Mouse (Mus musculus) kidney, embryonic 14.5 days (tissue): ENCODE measurements around the gene Ift20. TPM values are rescaled to one million over a fixed set of nuclear protein-coding genes. Genes with fewer than 3 reads are reported as not detected.
"Not testable (repeated sequence)": the region's sequence is repeated elsewhere in the genome, so short reads cannot be mapped to it uniquely, and the experiment has no call there.

ENCODE experiments used
- ATAC-seq: fragments of 200-750 bp; cut with Nextera tagmentation; 2 replicates; pipeline ENCODE4 v1.8.0; 2017; ENCODE audit warnings: moderate number of reproducible peaks, mild to moderate bottlenecking, moderate TSS enrichment, moderate library complexity; ENCODE audit not compliant: low FRiP score, low TSS enrichment
- H3K27ac ChIP-seq: fragments of 300-500 bp; sonication (generic); 2 replicates; pipeline ENCODE4 v1.5.1; 2014; ENCODE audit warnings: low read depth, mild to moderate bottlenecking, low read length, moderate library complexity, mixed read lengths
- H3K27me3 ChIP-seq: fragments of 300-500 bp; sonication (generic); 2 replicates; pipeline ENCODE4 v1.6.1; 2014; ENCODE audit warnings: mild to moderate bottlenecking, low read length; ENCODE audit not compliant: control insufficient read depth, insufficient read depth
- H3K36me3 ChIP-seq: fragments of 300-500 bp; sonication (generic); 2 replicates; pipeline ENCODE4 v1.6.1; 2014; ENCODE audit warnings: low read length, mixed read lengths; ENCODE audit not compliant: control insufficient read depth, insufficient read depth
- H3K4me1 ChIP-seq: fragments of 300-500 bp; sonication (generic); 2 replicates; pipeline ENCODE4 v1.6.1; 2014; ENCODE audit warnings: low read length, mixed read lengths; ENCODE audit not compliant: control insufficient read depth, insufficient read depth
- H3K4me2 ChIP-seq: fragments of 300-500 bp; sonication (generic); replicated peaks from 2 replicates; pipeline ENCODE4 v1.6.1; 2014; ENCODE audit warnings: low read depth, mild to moderate bottlenecking, low read length
- H3K4me3 ChIP-seq: fragments of 300-500 bp; sonication (generic); 2 replicates; pipeline ENCODE4 v1.5.1; 2014; ENCODE audit warnings: mild to moderate bottlenecking, low read length
- H3K9ac ChIP-seq: fragments of 300-500 bp; sonication (generic); 2 replicates; pipeline ENCODE4 v1.6.1; 2014; ENCODE audit warnings: low read depth, mild to moderate bottlenecking, low read length, moderate library complexity
- H3K9me3 ChIP-seq: fragments of 300-500 bp; sonication (generic); 2 replicates; pipeline ENCODE4 v1.6.1; 2016; ENCODE audit warnings: low read length; ENCODE audit not compliant: control insufficient read depth
- WGBS: fragments of 180-500 bp; shearing (Covaris S2); extraction: QIAGEN DNeasy Blood & Tissue Kit; methylation state at CpG from one replicate; pipeline ENCODE4 v1.1.7; 2014; 5-methylcytosine and 5-hydroxymethylcytosine counted together
- polyA plus RNA-seq: library from polyadenylated mRNA; unstranded; fragments of >200 nt; fragmentation: Nextera tagmentation; extraction: Ambion mirVana; gene quantifications from 2 replicates; pipeline ENCODE4 v1.2.1, GENCODE M21; 2014

Ift20 gene
- polyA plus RNA-seq, 1 experiment from 2014 or later: 126 TPM

- no peak overlapping the region for H3K4me3 ChIP-seq
- H3K4me1 ChIP-seq: no peaks in the 10 kb centered on the region
- H3K27ac ChIP-seq: no peak overlapping the region
- peaks cover 85% of the 10 kb centered on the region for H3K36me3 ChIP-seq
- H3K27me3 ChIP-seq: no peaks in the 10 kb centered on the region
- no peak overlapping the region for H3K9ac ChIP-seq
- H3K9me3 ChIP-seq: no peaks in the 10 kb centered on the region
- no peak overlapping the region for H3K4me2 ChIP-seq
- WGBS: 92% methylated on average over 10 of the region's 10 CpGs
- no peak for ATAC-seq
Measured at GRCm38 (mm10) chr11:78518931-78519330, 17.2 kb upstream of the Ift20 start.

- no peak overlapping the region for H3K27ac ChIP-seq
- H3K4me2 ChIP-seq: no peak overlapping the region
- H3K4me3 ChIP-seq: no peak overlapping the region
- H3K9ac ChIP-seq: no peak overlapping the region
- 88% methylated on average over 3 of the region's 3 CpGs for WGBS
- H3K4me1 ChIP-seq: no peaks in the 10 kb centered on the region
- ATAC-seq: no peak
- H3K27me3 ChIP-seq: no peaks in the 10 kb centered on the region
- H3K36me3 ChIP-seq: peaks cover 90% of the 10 kb centered on the region
- H3K9me3 ChIP-seq: no peaks in the 10 kb centered on the region
Measured at GRCm38 (mm10) chr11:78521880-78522279, 14.3 kb upstream of the Ift20 start.

DNA sequence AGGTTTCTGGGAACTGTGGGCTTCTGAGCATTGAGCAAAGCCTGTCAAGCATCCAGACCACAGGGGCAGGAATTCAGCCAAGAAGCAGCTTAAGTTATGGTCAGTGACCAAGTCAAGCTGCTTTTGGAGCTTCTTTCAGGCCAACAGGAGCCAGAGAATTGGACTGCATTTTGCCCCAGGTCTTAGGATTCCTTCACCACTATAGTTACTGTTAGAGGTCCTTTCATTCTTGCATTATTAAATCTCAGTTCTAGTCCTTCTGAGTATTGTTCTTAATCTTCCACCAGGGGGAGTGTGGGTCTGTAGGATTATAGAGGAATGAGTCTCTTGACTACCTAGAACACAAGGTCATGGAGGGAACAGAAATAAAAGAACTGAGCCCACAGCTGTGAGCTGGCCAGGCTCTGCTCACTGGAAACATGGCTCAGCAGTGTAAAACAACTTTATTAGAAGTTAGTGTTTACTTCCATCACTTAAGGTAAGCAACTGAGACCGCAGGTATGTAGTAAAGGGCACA lies 13.6 kb upstream of the Ift20 start:
- ATAC-seq: no peak
- no peaks in the 10 kb centered on the region for H3K27me3 ChIP-seq
- H3K9me3 ChIP-seq: no peaks in the 10 kb centered on the region
- H3K4me2 ChIP-seq: no peak overlapping the region
- H3K9ac ChIP-seq: no peak overlapping the region
- H3K4me3 ChIP-seq: no peak overlapping the region
- 91% methylated on average over 1 of the region's 1 CpGs for WGBS
- peaks cover 94% of the 10 kb centered on the region for H3K36me3 ChIP-seq
- H3K4me1 ChIP-seq: no peaks in the 10 kb centered on the region
- no peak overlapping the region for H3K27ac ChIP-seq

GRCm38 (mm10) chr11:78523241-78523955 lies 12.8 kb upstream of the Ift20 start:
- no peaks in the 10 kb centered on the region for H3K4me1 ChIP-seq
- H3K27me3 ChIP-seq: no peaks in the 10 kb centered on the region
- H3K4me3 ChIP-seq: no peak overlapping the region
- H3K9ac ChIP-seq: no peak overlapping the region
- no peak for ATAC-seq
- 86% methylated on average over 9 of the region's 9 CpGs for WGBS
- no peak overlapping the region for H3K27ac ChIP-seq
- peaks cover 93% of the 10 kb centered on the region for H3K36me3 ChIP-seq
- no peak overlapping the region for H3K4me2 ChIP-seq
- H3K9me3 ChIP-seq: no peaks in the 10 kb centered on the region

- Histone ChIP-seq H3K9ac (no peak overlapping the region), H3K9me3 (no peaks in the 10 kb centered on the region), H3K4me1 (0 out of 2 replicates have a peak, but pooled peaks cover 12% of the 10 kb centered on the region), H3K27me3 (no peaks in the 10 kb centered on the region), H3K36me3 (peaks cover 93% of the 10 kb centered on the region), H3K27ac (no peak overlapping the region), H3K4me2 (no peak overlapping the region), H3K4me3 (no peak overlapping the region)
- no peak for ATAC-seq
- WGBS: 91% methylated on average over 2 of the region's 2 CpGs
Measured at GRCm38 (mm10) chr11:78524838-78525237, 11.3 kb upstream of the Ift20 start.

- H3K4me2 ChIP-seq: no peak overlapping the region
- no peak overlapping the region for H3K9ac ChIP-seq
- peaks cover 64% of the 10 kb centered on the region for H3K36me3 ChIP-seq
- peak overlapping the region; percentile 65; the same call in 1 of the 2 replicates for H3K27ac ChIP-seq
- WGBS: 35% methylated on average over 9 of the region's 9 CpGs
- H3K4me1 ChIP-seq: 0 out of 2 replicates have a peak, but pooled peaks cover 15% of the 10 kb centered on the region
- H3K9me3 ChIP-seq: no peaks in the 10 kb centered on the region
- peak; percentile 82 for ATAC-seq
- no peaks in the 10 kb centered on the region for H3K27me3 ChIP-seq
- H3K4me3 ChIP-seq: no peak overlapping the region
Measured at GRCm38 (mm10) chr11:78528714-78529113, 7.4 kb upstream of the Ift20 start.

DNA sequence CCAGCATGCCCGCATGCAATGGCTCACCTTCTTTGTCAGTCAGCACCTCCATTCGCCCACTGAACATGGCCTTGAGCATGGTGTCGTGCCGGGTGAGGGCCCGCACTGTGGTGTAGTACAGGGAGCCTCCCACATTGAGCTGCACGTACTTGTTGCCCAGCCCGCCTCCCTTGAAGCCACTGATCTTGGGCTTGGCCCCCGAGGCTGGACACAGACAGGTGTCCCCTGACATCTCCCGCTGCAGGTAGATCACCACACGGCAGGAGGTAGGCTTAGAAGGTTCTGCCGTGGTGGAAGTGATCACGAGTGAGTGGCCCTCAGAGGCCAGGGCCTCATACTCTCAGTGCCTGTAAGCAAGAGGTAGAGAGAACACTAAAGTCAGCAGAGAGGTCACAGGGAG lies 6.2 kb upstream of the Ift20 start:
- Histone ChIP-seq H3K4me1 (peaks cover 21% of the 10 kb centered on the region), H3K9me3 (no peaks in the 10 kb centered on the region), H3K36me3 (peaks cover 52% of the 10 kb centered on the region), H3K9ac (no peak overlapping the region), H3K4me2 (no peak overlapping the region), H3K27ac (peak overlapping the region; percentile 1; the same call in 1 of the 2 replicates), H3K27me3 (no peaks in the 10 kb centered on the region), H3K4me3 (no peak overlapping the region)
- WGBS: 78% methylated on average over 12 of the region's 12 CpGs
- ATAC-seq: no peak

DNA sequence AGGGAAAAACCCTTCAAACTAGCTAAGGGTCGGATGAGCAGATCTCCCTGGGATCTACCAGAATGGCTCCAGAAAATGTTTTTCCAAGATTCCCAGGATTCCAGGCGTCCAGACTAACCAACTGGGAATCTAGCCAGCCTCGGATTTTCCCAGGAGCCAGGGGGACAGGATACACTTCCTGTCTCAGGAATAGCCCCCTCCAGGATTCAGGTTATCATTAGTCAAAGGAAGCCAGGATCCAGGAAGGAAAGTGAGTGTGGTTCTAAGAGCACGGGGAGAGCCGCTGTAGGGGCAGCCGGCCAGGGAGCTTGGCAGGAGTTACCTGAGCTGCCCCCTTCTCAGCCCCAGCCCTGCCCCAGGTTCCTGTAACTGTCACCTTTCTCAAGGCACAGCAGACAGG lies 5.1 kb upstream of the Ift20 start:
- H3K27ac ChIP-seq: peak overlapping the region; percentile 37; the same call in 1 of the 2 replicates
- H3K4me3 ChIP-seq: no peak overlapping the region
- 71% methylated on average over 6 of the region's 6 CpGs for WGBS
- H3K4me2 ChIP-seq: no peak overlapping the region
- H3K36me3 ChIP-seq: peaks cover 41% of the 10 kb centered on the region
- H3K4me1 ChIP-seq: peaks cover 22% of the 10 kb centered on the region
- H3K27me3 ChIP-seq: no peaks in the 10 kb centered on the region
- H3K9me3 ChIP-seq: no peaks in the 10 kb centered on the region
- H3K9ac ChIP-seq: no peak overlapping the region; the same call in 1 of the 2 replicates
- ATAC-seq: no peak

- not testable (repeated sequence) for H3K4me3 ChIP-seq, H3K9me3 ChIP-seq, H3K9ac ChIP-seq, H3K4me2 ChIP-seq, H3K27me3 ChIP-seq, ATAC-seq
- H3K4me1 ChIP-seq: peaks cover 22% of the 10 kb centered on the region
- peaks cover 36% of the 10 kb centered on the region for H3K36me3 ChIP-seq
- 0 out of 2 replicates have a peak overlapping the region, but pooled peaks have one; percentile 37 for H3K27ac ChIP-seq
- 87% methylated on average over 10 of the region's 10 CpGs for WGBS
Measured at GRCm38 (mm10) chr11:78531515-78531914, 4.6 kb upstream of the Ift20 start.
